Mouse (Mus musculus) midbrain, embryonic 10.5 days (tissue): Measurements from ENCODE around the gene Bbox1. TPM values are rescaled to one million over a fixed set of nuclear protein-coding genes. Genes with fewer than 3 reads are reported as not detected.

ENCODE experiments used
- DNase-seq: peaks from one replicate; pipeline ENCODE4 v3.0.0-alpha.2; 2017; ENCODE audit warnings: low spot score
- H3K27ac ChIP-seq: fragments of 300-500 bp; sonication (generic); replicated peaks from 2 replicates; pipeline ENCODE4 v1.5.1; 2016; ENCODE audit warnings: mild to moderate bottlenecking
- H3K27me3 ChIP-seq: fragments of 300-500 bp; sonication (generic); 2 replicates; pipeline ENCODE4 v1.6.1; 2016; ENCODE audit warnings: low read depth, mild to moderate bottlenecking; ENCODE audit not compliant: poor library complexity, severe bottlenecking
- H3K36me3 ChIP-seq: fragments of 300-500 bp; sonication (generic); 2 replicates; pipeline ENCODE4 v1.6.1; 2016; ENCODE audit warnings: mild to moderate bottlenecking, moderate library complexity
- H3K4me1 ChIP-seq: fragments of 300-500 bp; sonication (generic); 2 replicates; pipeline ENCODE4 v1.6.1; 2016
- H3K4me3 ChIP-seq: fragments of 300-500 bp; sonication (generic); 2 replicates; pipeline ENCODE4 v1.5.1; 2016; ENCODE audit warnings: mild to moderate bottlenecking, moderate library complexity
- H3K9me3 ChIP-seq: fragments of 300-500 bp; sonication (generic); replicated peaks from 2 replicates; pipeline ENCODE4 v1.6.1; 2016; ENCODE audit warnings: mild to moderate bottlenecking
- WGBS: fragments of 180-500 bp; shearing (Covaris S2); methylation state at CpG from one replicate; pipeline ENCODE4 v1.1.7; 2016; 5-methylcytosine and 5-hydroxymethylcytosine counted together
- polyA plus RNA-seq: library from polyadenylated mRNA; unstranded; fragments of >200 nt; fragmentation: Nextera tagmentation; extraction: Ambion mirVana; gene quantifications from 2 replicates; pipeline ENCODE4 v1.2.1, GENCODE M21; 2016

The Bbox1 gene
- polyA plus RNA-seq: not detected in 2 replicates

DNA sequence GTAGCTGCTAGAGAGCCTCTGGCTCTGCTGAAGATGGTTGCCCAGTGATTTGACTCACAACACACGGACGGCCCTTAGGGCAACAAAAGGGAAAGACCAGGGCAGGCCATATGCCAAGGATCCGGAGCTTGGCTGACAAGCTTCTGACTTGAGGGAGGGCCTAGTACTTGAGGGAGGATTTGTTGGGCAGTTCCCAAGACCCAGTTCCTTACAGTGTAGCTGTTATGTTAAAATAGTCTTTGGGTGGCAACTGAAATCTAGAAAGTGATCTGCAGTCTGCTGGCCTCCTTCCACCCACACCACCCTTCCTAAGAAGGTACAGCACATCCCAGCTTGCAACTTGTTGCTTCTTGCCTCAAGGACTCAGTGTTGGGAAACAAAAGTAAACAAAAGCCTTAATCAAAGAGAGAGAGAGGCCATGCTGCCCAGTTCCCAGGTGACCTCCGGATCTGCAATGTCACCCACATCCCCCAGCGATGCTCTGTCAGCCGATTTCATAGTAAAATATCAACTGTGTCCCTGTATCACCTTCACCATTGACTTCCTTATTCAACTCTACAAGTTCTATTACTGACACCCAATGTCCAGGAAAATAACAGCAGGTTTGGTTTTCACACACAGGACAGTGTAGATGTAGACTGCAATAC is at the start of gene Bbox1:
Gene Bbox1, minus strand, starts transcription at position 52 of the 647 bp plus-strand sequence.
- DNase-seq: no peak
- Histone ChIP-seq H3K27ac (no peak within 1 kb of the TSS), H3K36me3 (no peaks in the 10 kb centered on the region), H3K9me3 (no peaks in the 10 kb centered on the region), H3K4me1 (no peaks in the 10 kb centered on the region), H3K27me3 (no peaks in the 10 kb centered on the region), H3K4me3 (no peak within 1 kb of the TSS)
- 90% methylated on average over 6 of the region's 6 CpGs for WGBS

- no peaks in the 10 kb centered on the region for H3K9me3 ChIP-seq
- 79% methylated on average over 3 of the region's 3 CpGs for WGBS
- no peaks in the 10 kb centered on the region for H3K36me3 ChIP-seq
- H3K27ac ChIP-seq: no peak overlapping the region
- peaks cover 19% of the 10 kb centered on the region for H3K4me1 ChIP-seq
- H3K4me3 ChIP-seq: no peak overlapping the region
- peaks cover 10% of the 10 kb centered on the region; the same call in 1 of the 2 replicates for H3K27me3 ChIP-seq
- DNase-seq: no peak
Observed at GRCm38 (mm10) chr2:110363855-110364254, 49.5 kb upstream of the Bbox1 start.

DNA sequence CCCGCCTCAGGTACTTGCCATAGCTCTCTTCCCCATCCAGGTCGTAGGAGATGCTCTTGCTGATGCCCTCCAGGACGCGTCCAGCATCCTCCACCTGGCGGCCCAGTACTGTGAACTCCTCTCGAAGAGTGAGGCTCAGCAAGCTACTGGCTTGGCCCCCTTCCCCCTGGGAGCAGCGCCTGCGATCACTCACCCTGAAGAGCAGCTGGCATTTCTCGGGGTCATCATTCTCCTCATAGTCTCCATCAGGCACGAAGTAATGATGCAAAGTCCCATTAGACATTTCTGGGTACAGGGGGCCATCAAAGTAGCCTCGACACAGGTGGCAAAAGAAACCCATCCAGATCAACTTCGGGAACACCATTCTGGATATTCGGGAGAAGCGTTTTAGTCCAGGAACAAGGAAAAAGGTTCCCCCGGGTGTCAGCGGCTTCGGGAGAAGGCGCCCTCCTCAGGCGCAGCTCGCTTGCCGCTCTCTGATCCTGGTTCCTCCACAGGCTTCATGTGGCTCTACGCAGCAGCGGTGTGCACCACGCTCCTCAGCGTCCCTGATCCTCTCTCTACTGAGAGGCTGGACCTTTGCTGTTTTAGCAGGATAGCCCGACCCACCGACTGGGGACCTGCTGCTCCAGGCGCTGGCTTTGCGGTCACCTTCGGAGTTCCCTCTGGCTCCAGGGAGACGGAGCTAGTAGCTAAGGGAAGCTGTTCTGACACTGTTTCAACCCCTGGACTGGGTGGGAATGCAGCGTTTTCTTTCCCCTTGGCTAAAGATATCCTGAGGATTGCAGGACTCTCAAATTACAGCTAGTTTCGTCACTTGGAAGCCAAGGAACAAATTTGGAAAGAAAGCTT is 48.3 kb upstream of the Bbox1 start, which contains the start of gene Fibin:
Gene Fibin, minus strand, starts transcription at position 752 of the 852 bp plus-strand sequence.
- no peaks in the 10 kb centered on the region for H3K9me3 ChIP-seq
- peak within 1 kb of the TSS; percentile 60 for H3K4me3 ChIP-seq
- H3K27ac ChIP-seq: peak within 1 kb of the TSS; percentile 77
- no peaks in the 10 kb centered on the region for H3K36me3 ChIP-seq
- H3K4me1 ChIP-seq: peaks cover 19% of the 10 kb centered on the region
- WGBS: 2% methylated on average over 33 of the region's 33 CpGs
- DNase-seq: peak; percentile 61
- peaks cover 10% of the 10 kb centered on the region; the same call in 1 of the 2 replicates for H3K27me3 ChIP-seq

- DNase-seq: no peak
- WGBS: 88% methylated on average over 5 of the region's 5 CpGs
- H3K27ac ChIP-seq: no peak overlapping the region
- H3K4me3 ChIP-seq: no peak overlapping the region
- no peaks in the 10 kb centered on the region for H3K9me3 ChIP-seq
- no peaks in the 10 kb centered on the region for H3K36me3 ChIP-seq
- H3K27me3 ChIP-seq: no peaks in the 10 kb centered on the region
- peaks cover 7% of the 10 kb centered on the region for H3K4me1 ChIP-seq
Observed at GRCm38 (mm10) chr2:110353302-110353970, 39.1 kb upstream of the Bbox1 start.

GRCm38 (mm10) chr2:110351843-110352251 is 37.5 kb upstream of the Bbox1 start:
- peaks cover 7% of the 10 kb centered on the region for H3K4me1 ChIP-seq
- H3K4me3 ChIP-seq: no peak overlapping the region
- no peaks in the 10 kb centered on the region for H3K9me3 ChIP-seq
- no peak for DNase-seq
- H3K27me3 ChIP-seq: no peaks in the 10 kb centered on the region
- H3K27ac ChIP-seq: no peak overlapping the region
- no peaks in the 10 kb centered on the region for H3K36me3 ChIP-seq
- WGBS: 52% methylated on average over 5 of the region's 5 CpGs

- Histone ChIP-seq H3K36me3 (no peaks in the 10 kb centered on the region), H3K27ac (no peak overlapping the region), H3K9me3 (no peaks in the 10 kb centered on the region), H3K4me1 (peaks cover 7% of the 10 kb centered on the region), H3K27me3 (no peaks in the 10 kb centered on the region), H3K4me3 (no peak overlapping the region)
- no peak for DNase-seq
- WGBS: 57% methylated on average over 1 of the region's 1 CpGs
Observed at GRCm38 (mm10) chr2:110351406-110351805, 37.0 kb upstream of the Bbox1 start.

GRCm38 (mm10) chr2:110328953-110329352 is 14.6 kb upstream of the Bbox1 start:
- Histone ChIP-seq H3K27ac (no peak overlapping the region), H3K9me3 (no peaks in the 10 kb centered on the region), H3K27me3 (no peaks in the 10 kb centered on the region), H3K4me1 (no peaks in the 10 kb centered on the region), H3K36me3 (no peaks in the 10 kb centered on the region), H3K4me3 (no peak overlapping the region)
- no peak for DNase-seq

- no peak for DNase-seq
- Histone ChIP-seq H3K36me3 (no peaks in the 10 kb centered on the region), H3K27me3 (no peaks in the 10 kb centered on the region), H3K4me3 (no peak overlapping the region), H3K27ac (no peak overlapping the region), H3K4me1 (no peaks in the 10 kb centered on the region), H3K9me3 (no peaks in the 10 kb centered on the region)
- WGBS: 82% methylated on average over 4 of the region's 4 CpGs
Observed at GRCm38 (mm10) chr2:110319949-110320348, 5.6 kb upstream of the Bbox1 start.

GRCm38 (mm10) chr2:110319266-110319665 is 4.9 kb upstream of the Bbox1 start:
- 87% methylated on average over 1 of the region's 1 CpGs for WGBS
- Histone ChIP-seq H3K36me3 (no peaks in the 10 kb centered on the region), H3K4me3 (no peak overlapping the region), H3K9me3 (no peaks in the 10 kb centered on the region), H3K27me3 (no peaks in the 10 kb centered on the region), H3K27ac (no peak overlapping the region), H3K4me1 (no peaks in the 10 kb centered on the region)
- DNase-seq: no peak

DNA sequence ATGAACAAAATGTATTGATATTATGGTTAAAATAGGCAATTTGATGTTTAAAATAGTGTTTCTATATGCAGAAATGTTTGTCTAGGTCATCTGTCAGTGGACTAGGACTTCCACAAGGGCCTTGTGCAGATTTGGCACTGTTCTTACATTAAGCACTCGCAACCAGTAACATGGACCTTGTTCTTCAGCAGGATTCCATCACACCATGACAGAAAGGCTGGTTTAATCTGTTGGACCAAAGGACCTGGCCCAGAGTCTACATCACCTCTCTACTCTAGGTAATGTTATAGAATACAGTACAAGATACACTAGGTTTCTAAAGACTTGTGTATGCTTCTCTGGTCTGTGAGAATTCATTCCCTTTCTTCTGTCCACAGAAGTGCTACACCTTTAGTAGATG is 4.4 kb upstream of the Bbox1 start:
- H3K27ac ChIP-seq: no peak overlapping the region
- WGBS: 93% methylated on average over 1 of the region's 1 CpGs
- no peak for DNase-seq
- H3K9me3 ChIP-seq: no peaks in the 10 kb centered on the region
- no peaks in the 10 kb centered on the region for H3K36me3 ChIP-seq
- H3K27me3 ChIP-seq: no peaks in the 10 kb centered on the region
- no peak overlapping the region for H3K4me3 ChIP-seq
- no peaks in the 10 kb centered on the region for H3K4me1 ChIP-seq

DNA sequence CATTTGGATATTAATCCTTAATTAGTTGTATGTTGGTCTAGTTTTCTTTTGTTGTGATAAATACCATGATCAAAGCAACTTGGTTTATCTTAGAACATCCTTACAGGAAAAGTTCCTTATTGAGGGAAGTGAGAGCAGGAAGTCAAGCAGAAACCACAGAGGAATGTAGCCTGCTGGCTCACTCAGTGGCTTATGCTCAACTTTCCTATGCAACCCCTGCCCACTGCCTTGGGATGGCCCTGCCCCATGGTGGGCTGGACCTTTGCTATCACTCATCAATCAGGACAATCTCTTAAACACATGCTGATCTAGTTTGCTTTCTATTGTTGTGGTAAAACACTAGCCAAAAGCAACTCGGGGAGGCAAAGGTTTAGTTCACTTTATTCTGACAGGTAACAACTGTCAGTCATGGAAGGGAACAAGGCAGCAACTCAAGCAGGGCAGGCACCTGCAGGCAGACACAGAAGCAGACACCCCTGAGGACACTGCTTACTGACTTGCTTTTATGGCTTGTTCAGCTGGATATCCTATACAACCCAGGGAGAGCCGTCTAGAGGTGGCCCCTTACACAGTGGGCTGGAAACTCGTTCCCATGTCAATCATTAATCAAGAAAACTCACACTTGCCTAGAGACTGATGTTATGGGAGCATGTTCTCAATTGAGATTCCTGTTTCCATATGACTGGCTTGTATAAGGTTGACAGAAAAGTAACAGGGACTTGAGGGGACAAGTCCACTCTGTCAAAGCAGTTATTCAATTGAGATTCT is 1.9 kb upstream of the Bbox1 start:
- Histone ChIP-seq H3K4me1 (no peaks in the 10 kb centered on the region), H3K36me3 (no peaks in the 10 kb centered on the region), H3K27ac (no peak overlapping the region), H3K4me3 (no peak overlapping the region), H3K27me3 (no peaks in the 10 kb centered on the region), H3K9me3 (no peaks in the 10 kb centered on the region)
- no peak for DNase-seq
- WGBS: 58% methylated on average over 3 of the region's 3 CpGs

DNA sequence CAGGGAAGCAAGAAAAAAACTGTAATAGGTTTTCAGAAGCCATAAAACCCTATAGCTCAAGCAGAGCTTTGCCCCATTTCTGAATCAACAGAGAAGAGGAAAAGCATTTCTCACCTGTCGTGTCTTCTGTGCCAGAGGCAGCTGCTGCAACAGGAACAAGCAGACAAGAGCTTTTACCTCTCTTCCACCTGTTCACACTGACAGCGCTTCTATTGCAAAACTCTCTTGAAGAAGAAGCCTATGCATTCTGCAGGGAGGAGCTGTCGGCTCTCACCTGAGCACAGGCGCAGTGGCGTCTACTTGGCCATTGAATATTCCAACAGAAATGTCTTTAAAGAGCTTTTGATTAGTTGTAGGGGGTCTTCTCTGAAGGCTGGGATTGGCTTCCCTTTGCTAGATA is 286 bp downstream of the Bbox1 start:
- Histone ChIP-seq H3K4me1 (no peaks in the 10 kb centered on the region), H3K4me3 (no peak overlapping the region), H3K36me3 (no peaks in the 10 kb centered on the region), H3K27me3 (no peaks in the 10 kb centered on the region), H3K9me3 (no peaks in the 10 kb centered on the region), H3K27ac (no peak overlapping the region)
- WGBS: 90% methylated on average over 5 of the region's 5 CpGs
- no peak for DNase-seq
